Mouse (Mus musculus) layer of hippocampus, adult 8-10 months (tissue): ENCODE data around the gene Tns1. TPM values are rescaled to one million over a fixed set of nuclear protein-coding genes. Genes with fewer than 3 reads are reported as not detected.

ENCODE experiments used
- DNase-seq, 2 experiments: peaks; one replicate each; pipeline ENCODE4 v3.0.0; 2022; ENCODE audit warnings: low spot score in 2 of 2
- total RNA-seq, 4 experiments: library from RNA; stranded (reverse); gene quantifications; 2 replicates each; pipeline ENCODE4 v1.2.4; 2022

Gene Tns1
- total RNA-seq, 4 experiments from 2014 or later: 44.4 to 54.8 (median 47.4) TPM

DNA sequence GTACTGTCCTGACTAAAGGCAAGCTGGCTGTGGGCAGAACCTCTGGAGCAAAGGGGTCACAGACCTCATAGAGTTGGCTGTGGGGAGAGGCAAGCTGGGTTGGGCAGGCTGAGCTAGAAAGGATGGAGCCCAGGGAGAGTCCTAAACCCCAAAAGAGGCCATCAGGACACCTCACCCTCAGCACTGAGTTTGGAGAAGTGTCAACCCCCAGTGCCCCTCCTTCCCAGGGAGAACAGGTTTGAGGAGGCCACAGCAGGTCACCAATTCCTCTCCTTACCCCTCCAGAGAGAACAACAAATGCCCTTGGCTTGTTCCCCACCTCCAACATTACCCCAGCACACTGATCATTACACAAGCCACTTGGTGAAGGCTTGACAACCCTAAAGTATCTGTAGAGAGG, 90.0 kb downstream of the Tns1 start:
- no peak for DNase-seq

DNA sequence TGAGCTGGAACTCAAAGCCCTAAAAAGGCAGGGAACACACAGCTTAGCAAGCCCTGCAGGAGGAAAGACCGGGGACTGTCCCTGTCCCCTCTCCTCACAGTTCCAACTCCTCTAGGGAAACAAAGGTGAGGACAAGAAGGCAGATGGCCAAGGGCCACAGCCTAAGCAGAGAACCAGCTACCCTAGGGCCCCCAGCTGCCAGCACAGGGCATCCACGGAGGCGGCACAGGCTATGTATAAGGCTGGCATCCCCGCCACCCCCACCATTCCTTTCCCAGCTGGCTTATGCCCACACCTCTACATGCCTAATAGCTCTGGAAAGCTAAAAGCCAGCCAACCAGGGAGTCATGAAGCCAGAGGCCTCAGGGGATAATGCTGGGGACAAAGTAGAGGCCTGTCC, 90.8 kb downstream of the Tns1 start:
- no peak for DNase-seq

DNA sequence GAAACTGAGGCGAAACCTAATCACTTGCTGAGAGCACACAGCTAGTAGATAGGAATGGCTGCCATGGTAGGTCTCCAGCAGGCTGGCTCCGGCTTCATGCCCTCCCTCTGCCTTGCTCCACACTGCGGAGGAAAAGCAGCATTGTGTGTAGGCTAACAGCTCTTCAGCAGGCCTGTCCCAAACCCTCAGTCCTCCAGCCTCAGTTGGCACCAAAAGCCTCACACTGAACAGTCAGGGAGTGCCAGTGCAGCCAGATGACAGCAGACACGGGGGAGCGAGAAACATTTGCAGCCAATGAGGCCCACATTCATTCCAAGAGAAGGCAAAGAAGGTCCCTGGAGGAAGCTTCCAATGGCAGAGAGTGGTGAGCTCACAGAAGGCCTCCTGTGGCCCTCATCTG, 91.3 kb downstream of the Tns1 start:
- peak; percentile 26 to 33 for DNase-seq

DNA sequence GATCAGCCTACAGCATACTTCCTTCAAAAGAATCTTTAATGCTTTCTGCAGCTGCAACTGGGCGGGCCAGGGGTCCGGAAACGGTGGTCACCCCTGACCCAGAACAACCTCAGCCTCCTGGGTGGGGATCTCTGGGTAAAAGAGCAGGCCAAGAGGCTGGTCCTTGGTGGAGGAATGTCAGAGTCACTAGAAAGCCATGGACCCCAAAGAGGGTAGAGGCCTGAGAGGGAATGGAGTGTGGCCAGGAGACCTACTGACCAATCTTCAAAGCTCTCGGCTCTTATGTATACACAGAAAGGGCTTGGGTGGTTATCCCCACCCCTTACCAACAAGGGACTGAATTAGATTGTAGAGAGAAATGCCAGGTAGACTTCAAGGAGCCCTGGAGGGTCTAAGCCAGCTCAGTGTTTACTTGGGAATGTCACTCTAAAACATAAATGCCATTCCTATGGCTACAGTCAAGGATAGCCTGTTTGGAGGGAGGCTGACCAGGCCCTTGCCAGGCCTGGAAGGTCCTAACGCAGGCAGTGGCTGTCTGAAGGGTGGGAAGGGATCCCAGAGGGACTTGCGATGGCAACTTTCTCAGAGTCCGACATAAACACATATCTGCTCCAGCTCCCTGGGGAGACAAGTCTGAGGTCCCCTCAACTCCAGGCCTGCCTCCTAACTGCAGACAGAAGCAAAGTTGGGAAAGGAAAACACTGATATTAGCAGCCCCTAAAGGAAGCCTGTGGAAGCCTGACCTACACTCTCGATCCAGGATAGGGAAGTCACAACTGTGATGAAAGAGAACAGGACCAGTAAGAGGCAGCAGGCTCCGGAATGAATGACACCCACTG, 92.3 kb downstream of the Tns1 start:
- DNase-seq: no peak

DNA sequence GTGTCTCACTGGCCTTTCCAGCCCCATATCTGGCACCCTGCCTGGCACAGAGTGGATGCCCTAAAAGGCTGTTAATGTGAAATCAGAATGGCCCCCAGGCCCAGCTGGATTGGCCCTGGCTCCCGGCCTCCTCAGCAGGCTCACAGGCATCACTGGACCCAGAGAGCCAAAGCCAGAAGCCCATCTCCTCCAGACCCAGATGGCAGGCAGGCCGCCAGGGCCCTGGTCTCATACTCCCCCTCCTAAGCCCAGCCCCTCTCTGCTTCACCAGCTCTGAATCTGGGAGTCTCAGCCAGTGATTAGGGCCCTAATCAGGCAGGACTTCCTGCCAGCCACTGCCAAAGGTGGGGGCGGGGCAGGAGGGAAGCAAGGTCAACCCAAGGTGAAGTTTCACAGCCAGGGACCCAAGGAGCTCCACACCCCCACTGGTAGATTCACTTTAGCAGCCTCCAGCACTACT, 93.3 kb downstream of the Tns1 start:
- no peak for DNase-seq

DNA sequence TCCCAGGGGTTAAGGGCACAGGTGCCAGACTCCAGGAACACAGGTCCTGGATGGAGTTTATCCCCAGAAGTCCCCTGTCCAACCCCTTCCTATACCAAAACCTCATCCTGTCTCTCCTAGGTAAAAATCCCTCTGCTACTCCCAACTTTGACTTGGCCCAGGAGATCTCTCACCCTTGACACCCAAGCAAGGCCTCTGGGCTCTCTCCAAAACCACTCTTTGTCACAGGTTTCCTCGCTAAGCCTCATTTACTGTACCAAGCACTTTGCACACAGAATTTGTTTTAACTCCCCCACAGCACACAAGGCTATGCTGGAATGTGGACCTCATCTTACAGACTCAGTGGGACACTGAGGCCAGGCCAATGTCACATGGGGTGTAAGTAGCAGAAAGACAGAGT, 94.0 kb downstream of the Tns1 start:
- DNase-seq: no peak

DNA sequence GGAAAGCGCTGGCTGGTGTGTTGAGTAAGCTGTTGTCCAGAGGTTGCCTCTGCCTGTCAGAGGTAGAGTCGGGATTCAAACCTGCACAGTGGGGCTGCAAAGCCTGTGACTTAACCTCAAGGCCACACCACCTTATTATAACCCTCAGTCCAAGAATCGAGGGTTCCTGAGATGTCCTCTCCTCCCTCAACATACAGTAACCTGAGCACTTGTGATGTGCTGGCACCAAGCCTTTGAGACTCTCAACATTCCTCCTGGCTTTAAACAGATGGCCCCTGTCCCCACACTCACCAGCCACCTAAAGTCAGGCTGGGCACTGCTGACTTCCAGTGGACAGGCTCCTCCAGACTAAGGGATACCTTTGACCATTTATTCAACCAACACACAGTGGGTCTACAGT, 94.6 kb downstream of the Tns1 start:
- DNase-seq: no peak

DNA sequence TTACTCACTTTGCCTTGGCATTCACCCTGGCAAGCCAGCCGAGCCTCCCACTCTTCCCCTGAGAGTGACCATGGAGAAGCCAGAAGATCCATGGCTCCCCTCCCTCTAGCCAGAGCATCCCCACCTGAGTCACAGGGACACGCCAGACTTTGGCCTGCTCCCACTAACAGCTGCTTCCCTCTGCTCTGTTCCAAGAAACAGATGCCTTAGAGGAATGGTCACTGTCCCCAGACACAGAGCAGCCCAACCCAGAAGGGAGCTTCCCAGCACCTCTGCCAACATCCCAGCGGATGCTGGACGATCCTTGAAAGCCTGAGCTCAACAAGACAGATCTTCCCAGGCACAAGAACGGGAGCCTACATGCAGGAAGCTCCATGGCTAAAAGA, 95.4 kb downstream of the Tns1 start:
- no peak for DNase-seq

DNA sequence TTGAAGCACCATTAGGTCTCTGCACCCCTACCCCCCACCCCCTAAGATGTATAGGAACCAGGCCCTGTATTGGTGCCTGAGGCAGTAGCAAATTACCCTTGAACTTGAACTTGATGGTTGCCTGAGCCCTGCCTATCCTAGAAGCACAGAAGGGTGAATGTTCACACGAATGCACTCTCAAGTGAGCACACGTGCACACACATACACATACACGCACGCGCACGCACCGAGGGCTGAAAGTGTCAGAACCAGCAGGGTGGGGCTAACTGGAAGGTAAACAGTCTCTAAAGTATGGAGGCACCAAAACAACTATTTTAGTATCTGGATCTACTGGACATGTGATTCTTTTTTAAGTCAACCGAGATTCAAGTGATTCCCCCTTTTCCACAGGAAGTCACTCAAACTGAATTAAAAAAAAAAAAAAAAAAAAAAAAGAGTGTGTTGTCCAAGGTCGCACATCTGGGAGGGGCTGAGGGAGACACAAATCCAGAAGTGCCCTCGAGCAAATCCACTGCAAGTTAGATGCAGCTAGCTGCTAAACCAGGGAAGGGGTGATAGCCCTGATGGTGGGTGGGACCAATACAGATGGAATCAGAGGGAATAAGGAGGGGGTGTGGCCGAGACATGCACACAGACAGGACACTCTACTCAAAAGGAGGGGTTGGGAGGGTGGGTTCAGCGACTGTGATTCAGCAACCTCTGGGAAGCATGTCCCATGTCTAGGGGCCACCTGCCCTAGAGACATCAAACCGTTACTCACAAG, 96.0 kb downstream of the Tns1 start:
- DNase-seq: no peak

DNA sequence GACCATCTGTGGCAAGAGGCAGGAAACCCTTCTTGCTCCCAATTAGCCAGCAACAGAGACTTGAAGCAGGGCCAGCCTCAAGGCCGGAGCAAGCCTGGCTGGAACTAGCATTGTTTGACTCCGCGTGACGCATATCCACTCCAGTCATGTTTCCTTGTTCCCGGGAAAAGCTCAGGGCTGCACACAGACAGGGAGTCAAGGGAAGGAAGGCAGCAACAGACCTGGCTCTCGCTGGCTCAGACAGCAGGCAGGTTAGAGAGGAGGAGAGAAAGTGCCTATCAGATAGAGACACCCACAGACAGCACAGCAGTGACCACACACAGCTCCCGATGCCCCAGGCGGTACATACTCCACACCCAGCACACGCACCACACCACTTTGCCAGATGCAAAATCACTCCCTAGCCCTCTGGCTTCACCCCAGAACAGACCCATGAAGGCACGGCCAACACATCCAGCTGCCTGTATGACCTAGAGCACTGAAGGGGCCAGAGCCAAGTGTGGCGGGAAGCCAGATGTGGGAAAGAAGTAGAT, 96.6 kb downstream of the Tns1 start:
- no peak for DNase-seq

DNA sequence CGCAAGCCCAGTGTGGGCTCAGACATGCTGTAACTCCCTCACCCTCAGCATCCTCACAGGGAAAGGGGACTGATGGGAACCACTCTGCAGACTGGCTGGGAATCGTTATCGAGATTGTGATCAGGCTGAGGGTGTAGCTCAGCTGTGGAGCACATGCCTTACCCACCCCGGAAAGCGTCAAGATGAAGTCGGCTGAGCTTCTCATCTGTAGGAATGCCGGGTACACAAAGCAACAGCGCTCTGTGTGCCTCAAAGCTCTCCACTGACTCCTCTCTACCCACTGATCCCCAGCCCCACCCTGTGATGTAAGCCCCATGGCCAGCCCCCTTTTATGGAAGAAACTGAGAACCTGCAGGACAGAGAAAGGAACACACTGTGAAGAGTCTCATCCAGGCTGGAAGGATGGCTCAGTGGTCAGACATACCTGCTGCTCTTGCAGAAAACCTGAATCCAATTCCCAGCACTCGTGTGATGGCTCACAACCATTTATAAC, 97.5 kb downstream of the Tns1 start:
- no peak for DNase-seq

DNA sequence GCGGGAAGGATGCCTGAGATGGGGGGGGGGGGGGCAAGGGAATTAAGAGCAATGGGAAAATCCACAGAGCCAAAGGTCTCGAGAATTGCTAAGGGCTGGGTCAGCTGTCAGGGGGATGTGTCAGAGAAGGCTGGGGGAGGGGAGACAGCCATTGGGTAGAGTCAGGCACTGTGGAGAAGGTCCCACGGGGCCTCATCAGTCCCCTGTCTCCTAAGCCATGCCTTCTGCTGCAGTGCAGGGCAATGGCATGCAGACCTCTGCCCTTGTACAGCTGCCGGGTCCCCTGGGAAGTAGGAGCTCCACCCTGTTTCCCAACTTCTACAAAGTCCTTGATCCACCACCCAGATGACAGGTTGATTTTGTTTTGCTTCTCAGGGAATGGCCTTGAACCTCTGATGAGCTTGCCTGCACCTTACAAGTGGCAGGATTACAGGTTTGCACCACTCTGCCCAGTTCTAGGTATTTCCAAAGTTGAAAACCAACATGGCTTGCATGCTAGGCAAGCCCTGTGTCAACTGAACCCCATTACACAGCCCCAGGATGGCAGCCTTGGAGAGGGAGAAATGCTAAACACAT, 98.5 kb downstream of the Tns1 start:
- DNase-seq: no peak

DNA sequence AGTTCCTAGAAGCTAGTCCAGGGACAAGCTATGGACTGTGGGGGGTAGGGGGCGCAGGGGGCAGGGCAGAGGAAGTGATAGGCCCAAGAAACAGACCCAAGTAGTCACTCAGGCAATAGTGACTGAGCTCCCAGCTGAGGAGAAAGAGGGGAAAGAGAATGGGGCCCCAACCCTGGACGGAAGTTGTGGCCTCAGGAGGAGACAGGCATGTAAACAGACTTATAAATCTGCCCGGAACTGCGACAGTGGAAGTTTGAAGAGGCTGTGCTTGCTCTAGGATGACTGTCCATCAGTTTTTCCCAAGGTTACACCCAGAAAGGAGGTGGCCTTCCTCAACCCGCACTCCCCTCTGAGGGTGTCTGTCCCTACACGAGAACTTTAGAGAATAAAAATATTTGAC, 99.0 kb downstream of the Tns1 start:
- no peak for DNase-seq

DNA sequence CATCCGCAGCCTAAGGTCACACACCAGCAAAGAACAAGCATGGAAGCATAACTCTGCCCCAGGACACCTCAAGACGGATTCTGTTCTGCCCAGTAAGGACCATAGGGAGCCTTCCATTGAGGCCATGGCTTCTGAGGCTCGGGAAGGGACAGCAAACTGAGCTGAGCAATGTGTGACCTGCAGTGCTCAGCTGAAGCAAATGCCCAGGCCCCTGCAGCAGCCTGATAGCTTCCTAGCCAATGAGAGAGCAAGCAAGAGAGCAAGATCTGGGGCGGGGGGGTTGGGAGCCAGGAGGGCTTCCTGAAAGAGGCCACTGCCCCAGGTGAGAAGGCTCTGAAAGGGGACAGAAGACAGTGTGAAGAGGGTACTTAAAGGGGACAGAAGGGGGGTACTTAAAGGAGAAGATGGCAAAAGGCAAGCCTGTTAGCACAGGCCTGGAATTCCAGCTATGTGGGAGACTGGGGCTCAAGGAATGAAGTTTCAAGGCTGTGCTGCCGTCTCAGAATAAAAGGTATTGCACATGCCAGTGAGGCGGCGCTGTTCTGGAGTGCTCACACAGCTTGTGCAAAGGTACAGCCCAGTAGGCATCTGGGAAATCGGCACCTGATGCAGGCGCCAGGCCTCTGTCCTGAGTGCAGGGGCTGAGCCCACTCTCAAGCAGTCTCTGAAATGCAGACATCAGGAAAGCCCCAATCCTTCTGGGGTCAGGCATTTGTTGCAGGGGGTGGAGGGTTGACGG, 99.6 kb downstream of the Tns1 start:
- DNase-seq: no peak

DNA sequence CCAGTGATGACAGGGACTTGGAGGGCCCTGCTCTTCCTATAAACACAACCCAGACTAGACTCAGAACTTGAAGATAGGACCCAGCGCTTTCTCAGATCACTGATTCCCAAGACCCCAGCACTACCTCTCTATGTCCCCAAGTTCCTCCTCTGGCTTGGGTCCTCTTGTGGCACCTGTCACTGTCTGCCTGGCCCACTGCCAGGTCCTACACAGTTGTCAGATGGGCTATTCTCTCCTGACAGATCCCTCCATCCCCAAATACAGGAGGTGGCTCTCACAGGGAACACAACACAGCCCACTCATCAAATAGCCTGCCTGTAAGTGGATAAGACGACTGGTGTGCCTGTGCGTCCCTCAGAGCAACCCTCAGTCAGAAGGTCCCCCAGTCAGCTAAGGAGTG, 101.3 kb downstream of the Tns1 start:
- DNase-seq: no peak

DNA sequence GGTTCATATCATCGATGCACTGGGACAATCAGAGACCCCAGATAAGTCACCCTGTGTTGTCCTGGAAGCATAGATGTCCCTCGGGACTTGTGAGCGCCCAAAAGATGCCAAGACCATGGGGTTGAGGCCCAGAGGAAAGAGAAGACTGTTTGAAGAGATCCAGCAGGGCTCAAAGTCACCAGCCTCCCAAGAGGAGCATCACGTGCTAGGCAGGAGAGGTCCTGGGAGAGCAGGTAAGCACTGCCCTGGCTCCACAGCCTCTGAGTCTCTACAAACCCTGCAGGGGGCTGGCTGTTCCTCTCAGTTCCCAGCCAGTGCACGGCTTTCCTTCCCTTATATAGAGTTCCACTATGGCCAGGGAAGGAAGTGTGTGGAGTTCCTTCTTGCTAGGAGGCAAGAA, 101.7 kb downstream of the Tns1 start:
- DNase-seq: no peak

DNA sequence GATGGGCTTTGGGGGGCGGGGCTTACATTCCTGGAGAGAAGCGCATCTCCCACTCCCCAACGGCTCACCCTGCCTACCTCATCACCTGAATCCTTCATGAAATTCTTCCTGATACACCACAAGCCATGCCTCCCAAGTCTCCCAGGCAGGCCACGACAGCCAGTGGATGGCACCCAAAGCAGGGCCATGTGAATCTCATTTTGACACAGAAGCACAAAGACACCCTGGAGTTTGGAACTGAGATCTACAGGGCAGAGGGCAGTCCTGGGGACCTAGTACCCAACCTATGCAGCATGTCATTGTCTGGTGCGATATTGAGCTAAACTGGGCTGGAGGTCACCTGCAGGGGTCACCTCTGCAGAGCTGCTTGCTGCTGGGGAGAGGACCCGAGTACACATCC, 104.0 kb downstream of the Tns1 start:
- DNase-seq: no peak

DNA sequence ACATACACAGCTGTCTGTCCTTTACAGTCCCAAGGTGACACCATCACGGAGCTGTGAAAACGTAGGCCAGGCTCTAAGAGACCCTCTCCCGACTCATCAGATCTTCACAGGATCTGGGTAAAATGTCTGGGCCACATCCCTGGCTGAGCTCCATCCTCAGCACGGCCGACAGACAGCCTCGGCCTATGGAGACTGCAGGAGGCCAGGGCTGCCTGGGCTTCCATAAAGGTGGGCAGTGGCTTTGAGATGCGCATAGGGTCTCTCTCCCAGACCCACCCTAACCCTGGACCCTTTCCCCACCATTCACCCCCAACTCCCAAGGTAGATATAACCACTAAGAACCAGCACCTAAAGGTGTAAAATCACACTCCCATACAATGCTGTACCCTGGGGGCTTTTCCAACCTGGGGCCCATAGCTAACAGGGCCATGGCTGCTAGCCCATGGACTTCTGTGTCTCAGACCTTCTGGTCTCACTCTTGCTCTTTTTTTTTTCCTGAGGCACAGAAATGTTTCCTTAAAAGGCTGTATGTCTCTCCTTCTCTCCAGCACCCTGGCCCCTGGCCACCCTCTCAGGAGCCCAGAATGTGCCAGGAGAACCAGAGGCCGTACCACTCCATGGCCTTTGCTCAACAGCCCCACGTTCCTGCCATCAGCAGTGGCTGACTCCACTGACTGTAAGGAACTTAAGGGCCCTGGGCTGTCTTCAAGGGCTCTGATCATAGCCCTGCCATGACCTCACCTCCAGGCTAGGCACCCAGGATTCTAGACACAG, 106.7 kb downstream of the Tns1 start:
- no peak for DNase-seq

DNA sequence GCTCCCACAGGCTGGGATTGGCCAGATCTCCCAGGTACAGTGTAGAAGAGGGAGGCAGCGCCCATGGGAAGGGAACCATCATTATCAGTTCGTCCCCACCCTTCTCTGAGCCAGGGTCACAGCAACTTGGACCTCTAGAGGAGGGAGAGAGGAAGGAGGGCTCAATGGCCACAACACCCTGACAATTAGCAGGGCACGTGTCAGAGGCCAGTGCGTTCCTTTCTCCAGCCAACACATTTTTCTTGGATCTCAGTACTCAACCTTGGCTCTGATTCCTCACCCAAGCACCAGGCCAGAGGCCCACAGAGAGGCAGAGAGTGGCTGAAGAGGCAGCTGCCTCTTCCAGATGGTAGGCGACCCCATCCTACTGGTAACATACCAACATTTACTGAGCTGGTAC, 107.6 kb downstream of the Tns1 start:
- DNase-seq: no peak

DNA sequence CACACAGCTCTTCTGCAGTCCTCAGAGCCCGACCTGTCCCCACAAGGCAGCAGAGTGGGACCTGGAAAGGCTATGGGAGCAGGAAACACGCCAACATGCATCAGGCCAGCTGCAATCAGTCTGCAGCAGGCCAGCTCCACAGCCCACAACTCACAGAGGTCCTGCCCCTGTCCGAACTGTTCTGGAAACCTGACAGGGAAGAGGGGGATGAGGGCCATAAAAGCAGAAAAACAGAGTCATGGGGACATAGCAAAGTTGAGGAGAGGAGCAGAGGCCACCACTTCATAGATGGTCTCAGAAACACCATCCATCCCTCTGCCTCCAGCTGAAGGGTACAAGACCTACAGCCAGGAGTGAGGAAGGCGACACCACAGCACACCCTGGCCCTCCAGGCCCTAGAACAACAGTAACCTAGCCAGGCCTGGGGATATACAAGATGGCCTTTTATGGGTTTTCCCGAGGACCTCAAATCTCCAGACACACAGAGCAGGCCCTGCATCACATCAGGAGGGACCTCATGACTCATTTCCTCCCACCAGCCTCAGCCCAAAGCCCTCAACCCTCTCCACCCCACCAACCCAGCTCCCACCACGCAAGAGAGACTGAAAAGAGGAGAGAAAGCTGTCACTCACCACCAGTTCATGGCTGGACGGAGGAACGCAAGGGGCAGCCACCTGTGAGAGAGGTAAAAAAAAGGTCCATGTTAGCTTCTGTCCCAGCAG, 108.6 kb downstream of the Tns1 start:
- no peak for DNase-seq
